Mouse (Mus musculus): ENCODE measurements around the gene Methig1.

Gene Methig1

GRCm38 (mm10) chr15:100422899-100423860, 70.2 kb downstream of the Methig1 start:
- peak; percentile 89 to 93 for DNase-seq (ENCODE audit: low spot score in 2 of 2)

- no peak for DNase-seq (ENCODE audit: low spot score in 2 of 2)
Measured at GRCm38 (mm10) chr15:100423916-100424315, 71.0 kb downstream of the Methig1 start.

GRCm38 (mm10) chr15:100424396-100425122, 71.6 kb downstream of the Methig1 start, which contains the start of gene Slc11a2:
Gene Slc11a2, minus strand, starts transcription at chr15:100425072.
- DNase-seq (ENCODE audit: low spot score in 2 of 2), result no peak

DNA sequence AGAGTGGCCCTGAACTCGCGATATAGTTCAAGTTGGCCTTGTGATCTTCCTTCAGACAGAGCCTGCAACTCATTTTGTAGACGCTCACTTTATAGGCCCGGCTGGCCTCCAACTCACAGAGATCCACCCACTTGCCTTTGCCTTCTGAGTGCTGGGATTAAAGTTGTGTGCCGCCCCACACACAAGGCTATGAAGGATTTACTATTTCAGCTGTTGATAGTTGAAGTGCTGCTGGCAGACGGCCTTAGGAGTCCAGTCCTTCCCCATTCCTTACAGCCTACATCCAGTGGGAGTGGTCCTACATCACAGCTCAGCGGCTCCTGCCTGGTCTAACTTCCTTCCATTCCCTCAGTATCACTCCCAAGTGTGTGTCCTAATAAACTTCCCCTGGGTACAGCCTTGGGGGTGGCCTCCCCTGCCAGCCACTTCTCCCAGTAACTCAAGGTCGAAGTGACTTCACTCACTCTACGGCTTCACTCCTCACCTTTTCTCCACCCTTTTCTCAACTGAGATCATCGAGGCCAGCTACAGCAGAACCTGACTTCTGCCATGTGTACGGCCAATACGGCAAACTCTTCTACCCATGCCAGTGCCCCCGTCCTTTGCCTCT, 75.5 kb downstream of the Methig1 start:
- DNase-seq (ENCODE audit: low spot score in 2 of 2), result no peak

DNA sequence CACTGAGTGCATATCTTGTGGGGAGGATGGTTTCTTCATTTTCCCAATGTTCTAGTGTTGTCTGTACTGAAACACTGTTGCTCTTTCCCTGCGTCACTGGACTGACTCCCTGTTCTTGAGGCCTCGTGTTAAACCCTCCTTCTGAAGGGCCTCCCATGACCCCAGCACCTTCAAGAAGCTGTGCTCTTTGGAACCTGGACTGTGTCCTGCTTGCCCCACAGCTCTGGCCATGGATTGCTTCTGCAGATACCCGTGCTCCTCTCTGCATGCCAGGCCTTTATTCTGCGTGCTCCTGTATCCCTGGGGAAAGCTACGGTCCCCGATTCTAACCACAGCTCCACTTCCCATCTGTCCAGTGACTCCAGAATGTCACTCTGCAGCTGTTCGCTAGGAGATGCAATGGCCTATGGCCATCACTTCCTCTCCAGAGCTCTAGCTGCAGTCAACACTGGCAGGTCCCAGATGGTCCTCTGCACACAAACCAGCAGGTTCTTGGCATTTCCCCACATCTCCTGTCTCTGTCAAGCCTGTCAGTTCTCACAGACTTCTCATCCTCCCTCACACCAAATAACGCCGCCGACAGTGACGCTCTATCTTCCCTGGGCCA, 77.1 kb downstream of the Methig1 start:
- DNase-seq (ENCODE audit: low spot score in 2 of 2), result no peak

GRCm38 (mm10) chr15:100433234-100433633, 80.3 kb downstream of the Methig1 start:
- DNase-seq (ENCODE audit: low spot score in 2 of 2), result no peak
